Mouse (Mus musculus) urinary bladder, postnatal 4 days (tissue): Measurements from ENCODE around the gene Sox3.
A peak's percentile ranks its signal among the peaks of the same experiment; 100 is the strongest.

Experiments used
- DNase-seq, 2 experiments: peaks; one replicate each; pipeline ENCODE4 v3.0.0; 2021 to 2022; ENCODE audit warnings: low spot score in 2 of 2

Gene Sox3

GRCm38 (mm10) chrX:60892801-60893681 lies at the start of gene Sox3:
Sox3 (minus strand) TSS chrX:60893430.
- peak in 1 of 2 experiments; percentile 60 for DNase-seq

- DNase-seq, result no peak
Measured at GRCm38 (mm10) chrX:60940225-60940624, 47.0 kb upstream of the Sox3 start.

GRCm38 (mm10) chrX:60899546-60899945 lies 6.3 kb upstream of the Sox3 start:
- no peak for DNase-seq

- DNase-seq, result peak in 1 of 2 experiments; percentile 60
Measured at GRCm38 (mm10) chrX:60898641-60899040, 5.4 kb upstream of the Sox3 start.

GRCm38 (mm10) chrX:60896296-60896695 lies 3.1 kb upstream of the Sox3 start:
- DNase-seq, result no peak

GRCm38 (mm10) chrX:60895416-60895815 lies 2.2 kb upstream of the Sox3 start:
- no peak for DNase-seq

- DNase-seq, result peak in 1 of 2 experiments; percentile 60
Measured at GRCm38 (mm10) chrX:60893720-60894543, 702 bp upstream of the Sox3 start.

GRCm38 (mm10) chrX:60892098-60892800 lies 981 bp downstream of the Sox3 start:
- DNase-seq, result peak in 1 of 2 experiments; percentile 60

GRCm38 (mm10) chrX:60891329-60892095 lies 1.7 kb downstream of the Sox3 start:
- DNase-seq, result no peak

- DNase-seq, result no peak
Measured at GRCm38 (mm10) chrX:60890651-60891050, 2.6 kb downstream of the Sox3 start.

GRCm38 (mm10) chrX:60889956-60890485 lies 3.2 kb downstream of the Sox3 start:
- no peak for DNase-seq
